Mouse (Mus musculus): ENCODE data around the gene Top2a.
"Not testable (repeated sequence)": the region's sequence is repeated elsewhere in the genome, so short reads cannot be mapped to it uniquely, and the experiment has no call there.

Top2a gene

GRCm38 (mm10) chr11:99041051-99041729 is 17.2 kb upstream of the Top2a start, which contains the start of gene Igfbp4:
Gene Igfbp4 (plus strand): TSS chr11:99041244.
- no peak for DNase-seq (ENCODE audit: low spot score)

GRCm38 (mm10) chr11:99040346-99040974 is 16.5 kb upstream of the Top2a start:
- no peak for DNase-seq (ENCODE audit: low spot score)

- no peak for DNase-seq (ENCODE audit: low spot score)
These were observed 15.8 kb upstream of the Top2a start for GRCm38 (mm10) chr11:99039782-99040181.

GRCm38 (mm10) chr11:99036254-99036653 is 12.3 kb upstream of the Top2a start:
- DNase-seq (ENCODE audit: low spot score): no peak

- DNase-seq (ENCODE audit: low spot score): no peak
These were observed 11.4 kb upstream of the Top2a start for GRCm38 (mm10) chr11:99035350-99035749.

GRCm38 (mm10) chr11:99026899-99027440 is 3.0 kb upstream of the Top2a start:
- no peak for DNase-seq (ENCODE audit: low spot score)

- no peak for DNase-seq (ENCODE audit: low spot score)
These were observed 1.9 kb upstream of the Top2a start for GRCm38 (mm10) chr11:99025878-99026277.

- DNase-seq (ENCODE audit: low spot score): no peak
These were observed 612 bp upstream of the Top2a start for GRCm38 (mm10) chr11:99024468-99025134.

- DNase-seq (ENCODE audit: low spot score): no peak
These were observed 895 bp downstream of the Top2a start for GRCm38 (mm10) chr11:99023094-99023493.

- no peak for DNase-seq (ENCODE audit: low spot score)
These were observed 1.5 kb downstream of the Top2a start for GRCm38 (mm10) chr11:99022384-99022933.

GRCm38 (mm10) chr11:99019844-99020243 is 4.1 kb downstream of the Top2a start:
- DNase-seq (ENCODE audit: low spot score): no peak

GRCm38 (mm10) chr11:99013856-99014255 is 10.1 kb downstream of the Top2a start:
- no peak for DNase-seq (ENCODE audit: low spot score)

- DNase-seq (ENCODE audit: low spot score): no peak
These were observed 13.3 kb downstream of the Top2a start for GRCm38 (mm10) chr11:99010706-99011105.

- no peak for DNase-seq (ENCODE audit: low spot score)
These were observed 13.9 kb downstream of the Top2a start for GRCm38 (mm10) chr11:99010124-99010523.

GRCm38 (mm10) chr11:99006788-99007187 is 17.2 kb downstream of the Top2a start:
- no peak for DNase-seq (ENCODE audit: low spot score)

GRCm38 (mm10) chr11:98999243-98999642 is 24.7 kb downstream of the Top2a start:
- DNase-seq (ENCODE audit: low spot score): no peak

- DNase-seq (ENCODE audit: low spot score): no peak
These were observed 25.2 kb downstream of the Top2a start for GRCm38 (mm10) chr11:98998776-98999175.

GRCm38 (mm10) chr11:98997659-98998058 is 26.3 kb downstream of the Top2a start:
- no peak for DNase-seq (ENCODE audit: low spot score)

- DNase-seq (ENCODE audit: low spot score): no peak
These were observed 28.0 kb downstream of the Top2a start for GRCm38 (mm10) chr11:98995987-98996386.

GRCm38 (mm10) chr11:98990866-98991265 is 33.1 kb downstream of the Top2a start:
- DNase-seq (ENCODE audit: low spot score): no peak

GRCm38 (mm10) chr11:98988260-98988659 is 35.7 kb downstream of the Top2a start:
- DNase-seq (ENCODE audit: low spot score): not testable (repeated sequence)

- no peak for DNase-seq (ENCODE audit: low spot score)
These were observed 38.4 kb downstream of the Top2a start for GRCm38 (mm10) chr11:98985542-98985941.

GRCm38 (mm10) chr11:98983551-98983950 is 40.4 kb downstream of the Top2a start:
- DNase-seq (ENCODE audit: low spot score): no peak
